Mouse (Mus musculus) embryonic stem cell, embryonic (primary cell): ENCODE data around the gene Golga4.

Experiments used
- CTCF ChIA-PET, 4 experiments: fragments of 300-600 bp in 2 of 4; fragments of 350-600 bp in 2 of 4; sonication (Branson Sonifier 250); formaldehyde crosslinking; loops; one replicate each; lab custom pipeline; 2022; ENCODE audit warnings: inconsistent platforms in 2 of 4; lab: Charles Lee
- POLR2A ChIA-PET, 4 experiments: fragments of 300-600 bp in 2 of 4; fragments of 350-600 bp in 2 of 4; sonication (Branson Sonifier 250); formaldehyde crosslinking; loops; one replicate each; lab custom pipeline; 2022; ENCODE audit warnings: antibody characterized with exemption in 4 of 4, inconsistent platforms in 1 of 4; lab: Charles Lee

The Golga4 gene

GRCm38 (mm10) chr9:118506404-118507231 lies 551 bp downstream of the Golga4 start:
- ChIA-PET POLR2A (interaction anchor here in 3 of 4 experiments (0.6 to 2.1 kb wide), 35 partner anchors 9 to 814 kb away, joined by 3 to 16 read pairs (median 4); partner anchors contain the start of genes Cmc1 (in 1 of the 3) and Eomes (in 1 of the 3)), CTCF (interaction anchor here in 3 of 4 experiments (0.7 to 1.8 kb wide), 7 partner anchors 10 to 318 kb away, joined by 3 to 8 read pairs (median 3); no protein-coding TSS in a partner anchor)

- ChIA-PET CTCF (no interaction called here), POLR2A (no interaction called here)
These were observed 1.5 kb downstream of the Golga4 start for GRCm38 (mm10) chr9:118507552-118507951.

- ChIA-PET POLR2A (interaction anchor here in 3 of 4 experiments (0.8 to 1.4 kb wide), 6 partner anchors 18 to 469 kb away, joined by 3 to 5 read pairs (median 3); no protein-coding TSS in a partner anchor), CTCF (interaction anchor here in 1 of 4 experiments (1.5 kb wide), 1 partner anchor 19 kb away, joined by 3 read pairs; no protein-coding TSS in a partner anchor)
These were observed 2.5 kb downstream of the Golga4 start for GRCm38 (mm10) chr9:118508601-118509000.

- POLR2A ChIA-PET: interaction anchor here in 2 of 4 experiments (0.6 to 2.7 kb wide), 12 partner anchors 8 to 106 kb away, joined by 3 to 12 read pairs (median 3); partner anchors contain the start of gene Eomes (in 1 of the 2)
- CTCF ChIA-PET: interaction anchor here in 1 of 4 experiments (1.3 kb wide), 1 partner anchor 21 kb away, joined by 4 read pairs; no protein-coding TSS in a partner anchor
These were observed 5.0 kb downstream of the Golga4 start for GRCm38 (mm10) chr9:118510941-118511690.

GRCm38 (mm10) chr9:118512681-118513233 lies 6.7 kb downstream of the Golga4 start:
- ChIA-PET CTCF (interaction anchor here in 2 of 4 experiments (0.6 to 1.2 kb wide), 2 partner anchors 23 to 840 kb away, joined by 3 to 4 read pairs; no protein-coding TSS in a partner anchor), POLR2A (interaction anchor here in 3 of 4 experiments (0.6 to 2.7 kb wide), 17 partner anchors 8 to 318 kb away, joined by 3 to 12 read pairs (median 4); no protein-coding TSS in a partner anchor)

GRCm38 (mm10) chr9:118515476-118515875 lies 9.4 kb downstream of the Golga4 start:
- POLR2A ChIA-PET: interaction anchor here in 1 of 4 experiments (1.2 kb wide), 1 partner anchor 9 kb away, joined by 4 read pairs; the partner anchor contains the start of gene Golga4

GRCm38 (mm10) chr9:118516162-118516561 lies 10.1 kb downstream of the Golga4 start:
- CTCF ChIA-PET: no interaction called here
- POLR2A ChIA-PET: interaction anchor here in 1 of 4 experiments (1.2 kb wide), 1 partner anchor 10 kb away, joined by 4 read pairs; the partner anchor contains the start of gene Golga4

More at GRCm38 (mm10) chr9:118515476-118515875, 9.4 kb downstream of the Golga4 start:
- CTCF ChIA-PET: no interaction called here

GRCm38 (mm10) chr9:118517619-118518018 lies 11.6 kb downstream of the Golga4 start:
- ChIA-PET CTCF (no interaction called here), POLR2A (interaction anchor here in 1 of 4 experiments (0.8 kb wide), 1 partner anchor 20 kb away, joined by 3 read pairs; no protein-coding TSS in a partner anchor)

GRCm38 (mm10) chr9:118519101-118519500 lies 13.0 kb downstream of the Golga4 start:
- ChIA-PET CTCF (interaction anchor here in 1 of 4 experiments (1.0 kb wide), 1 partner anchor 14 kb away, joined by 3 read pairs; no protein-coding TSS in a partner anchor), POLR2A (interaction anchor here in 3 of 4 experiments (0.9 to 1.0 kb wide), 3 partner anchors 9 to 113 kb away, joined by 3 to 5 read pairs (median 3); no protein-coding TSS in a partner anchor)

- ChIA-PET POLR2A (interaction anchor here in 2 of 4 experiments (0.6 to 2.6 kb wide), 6 partner anchors 8 to 18 kb away, joined by 3 to 12 read pairs (median 6); partner anchors contain the start of gene Golga4 (in 2 of the 2)), CTCF (interaction anchor here in 2 of 4 experiments (1.1 kb wide), 2 partner anchors 29 to 30 kb away, joined by 3 to 4 read pairs; no protein-coding TSS in a partner anchor)
These were observed 13.9 kb downstream of the Golga4 start for GRCm38 (mm10) chr9:118520011-118520410.

GRCm38 (mm10) chr9:118520858-118521257 lies 14.8 kb downstream of the Golga4 start:
- ChIA-PET POLR2A (interaction anchor here in 3 of 4 experiments (0.5 to 2.6 kb wide), 9 partner anchors 9 to 125 kb away, joined by 3 to 12 read pairs (median 6); partner anchors contain the start of gene Golga4 (in 2 of the 3)), CTCF (interaction anchor here in 3 of 4 experiments (0.5 to 1.4 kb wide), 5 partner anchors 10 to 131 kb away, joined by 3 to 18 read pairs (median 4); no protein-coding TSS in a partner anchor)

- CTCF ChIA-PET: interaction anchor here in 1 of 4 experiments (1.4 kb wide), 1 partner anchor 32 kb away, joined by 4 read pairs; no protein-coding TSS in a partner anchor
- POLR2A ChIA-PET: interaction anchor here in 3 of 4 experiments (0.6 to 2.6 kb wide), 5 partner anchors 10 to 30 kb away, joined by 3 to 12 read pairs (median 8); partner anchors contain the start of gene Golga4 (in 1 of the 3)
These were observed 15.6 kb downstream of the Golga4 start for GRCm38 (mm10) chr9:118521659-118522058.

GRCm38 (mm10) chr9:118523738-118524137 lies 17.7 kb downstream of the Golga4 start:
- ChIA-PET CTCF (interaction anchor here in 1 of 4 experiments (0.6 kb wide), 1 partner anchor 140 kb away, joined by 7 read pairs; no protein-coding TSS in a partner anchor), POLR2A (interaction anchor here in 2 of 4 experiments (0.6 to 1.9 kb wide), 4 partner anchors 9 to 161 kb away, joined by 3 to 4 read pairs (median 3); no protein-coding TSS in a partner anchor)

- ChIA-PET CTCF (interaction anchor here in 2 of 4 experiments (0.5 to 1.0 kb wide), 2 partner anchors 30 to 176 kb away, joined by 5 to 9 read pairs; no protein-coding TSS in a partner anchor), POLR2A (interaction anchor here in 3 of 4 experiments (0.8 to 3.5 kb wide), 12 partner anchors 9 to 482 kb away, joined by 3 to 32 read pairs (median 4); partner anchors contain the start of gene Golga4 (in 2 of the 3))
These were observed 21.0 kb downstream of the Golga4 start for GRCm38 (mm10) chr9:118527056-118527455.

- POLR2A ChIA-PET: interaction anchor here in 1 of 4 experiments (0.9 to 1.3 kb wide), 2 partner anchors 9 to 20 kb away, joined by 4 to 6 read pairs; no protein-coding TSS in a partner anchor
- CTCF ChIA-PET: interaction anchor here in 2 of 4 experiments (0.6 kb wide), 2 partner anchors 281 to 380 kb away, joined by 3 to 7 read pairs; no protein-coding TSS in a partner anchor
These were observed 23.7 kb downstream of the Golga4 start for GRCm38 (mm10) chr9:118529783-118530182.

- ChIA-PET POLR2A (interaction anchor here in 2 of 4 experiments (0.6 to 1.8 kb wide), 5 partner anchors 8 to 125 kb away, joined by 3 to 6 read pairs (median 4); partner anchors contain the start of gene Golga4 (in 1 of the 2)), CTCF (interaction anchor here in 2 of 4 experiments (0.5 to 0.8 kb wide), 3 partner anchors 10 to 553 kb away, joined by 4 to 18 read pairs (median 6); partner anchors contain the start of gene Eomes (in 1 of the 2))
These were observed 24.6 kb downstream of the Golga4 start for GRCm38 (mm10) chr9:118530679-118531078.
